Mouse (Mus musculus): ENCODE measurements around the gene Bcl7c. TPM values are rescaled to one million over a fixed set of nuclear protein-coding genes. Genes with fewer than 3 reads are reported as not detected.

Bcl7c gene
- polyA plus RNA-seq, 1 experiment: 94.7 TPM

DNA sequence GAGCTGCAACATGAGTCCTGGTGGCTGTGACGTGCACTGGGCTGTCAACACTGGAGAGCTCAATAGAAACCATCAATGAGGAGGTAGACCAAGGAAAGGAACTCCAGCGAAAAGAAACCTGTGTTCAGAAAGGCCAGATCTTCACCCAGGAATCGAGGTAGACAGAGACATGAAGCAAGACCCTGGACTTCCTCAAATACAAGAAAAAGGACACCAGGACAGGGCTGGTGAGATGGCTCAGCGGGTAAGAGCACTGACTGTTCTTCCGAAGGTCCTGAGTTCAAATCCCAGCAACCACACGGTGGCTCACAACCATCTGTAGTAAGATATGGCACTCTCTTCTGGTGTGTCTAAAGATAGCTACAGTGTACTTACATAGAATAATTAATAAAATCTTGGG lies 9.6 kb upstream of the Bcl7c start:
- Histone ChIP-seq H3K27me3 (ENCODE audit: control insufficient read depth, insufficient read depth, insufficient read length) (no peaks in the 10 kb centered on the region), H3K4me2 (ENCODE audit: low read depth) (no peak overlapping the region), H3ac (ENCODE audit: control insufficient read depth, insufficient read length) (no peak overlapping the region), H3K4me3 (no peak overlapping the region), H3K79me2 (ENCODE audit: control insufficient read depth, insufficient read depth) (no peaks in the 10 kb centered on the region), H3K36me3 (ENCODE audit: control insufficient read depth, insufficient read depth) (no peaks in the 10 kb centered on the region)
- TF ChIP-seq CEBPB (IDR thresholded peaks at IDR 0.05; ENCODE audit: insufficient read depth, poor library complexity, severe bottlenecking) (no peak), SRF (IDR thresholded peaks at IDR 0.05; ENCODE audit: control insufficient read depth, insufficient read length, low read depth) (no peak), MYOG (IDR thresholded peaks at IDR 0.05; ENCODE audit: control insufficient read depth in 1 of 3, insufficient read depth in 1 of 3, insufficient read length in 2 of 3, low read depth in 2 of 3) (no peak), USF1 (IDR thresholded peaks at IDR 0.05; ENCODE audit: low read depth) (no peak), POLR2AphosphoS2 (IDR thresholded peaks at IDR 0.05; ENCODE audit: insufficient read length, low read depth) (no peak), TCF12 (IDR thresholded peaks at IDR 0.05; ENCODE audit: insufficient read depth, poor library complexity, severe bottlenecking) (no peak), E2F4 (IDR thresholded peaks at IDR 0.05; ENCODE audit: insufficient read depth) (no peak), POLR2A (IDR thresholded peaks at IDR 0.05; ENCODE audit: insufficient read length, low read depth) (no peak), MYOD1 (IDR thresholded peaks at IDR 0.05; ENCODE audit: control insufficient read depth in 1 of 3, insufficient read length in 2 of 3, low read depth in 2 of 3) (no peak), REST (IDR thresholded peaks at IDR 0.05; ENCODE audit: insufficient read depth, insufficient read length) (no peak), TCF3 (IDR thresholded peaks at IDR 0.05; ENCODE audit: insufficient read length, low read depth) (no peak), MAX (IDR thresholded peaks at IDR 0.05; ENCODE audit: low read depth) (no peak)

DNA sequence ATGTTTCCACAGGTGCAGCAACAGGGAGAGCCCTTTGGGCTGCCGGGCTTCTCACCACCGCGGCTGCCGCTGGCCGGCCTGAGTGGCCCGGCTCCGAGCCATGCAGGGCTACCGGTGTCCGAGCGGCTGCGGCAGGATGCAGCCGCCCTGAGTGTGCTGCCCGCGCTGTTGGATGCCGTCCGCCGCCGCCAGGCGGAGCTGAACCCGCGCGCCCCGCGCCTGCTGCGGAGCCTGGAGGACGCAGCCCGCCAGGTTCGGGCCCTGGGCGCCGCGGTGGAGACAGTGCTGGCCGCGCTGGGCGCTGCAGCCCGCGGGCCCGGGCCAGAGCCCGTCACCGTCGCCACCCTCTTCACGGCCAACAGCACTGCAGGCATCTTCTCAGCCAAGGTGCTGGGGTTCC lies 8.3 kb upstream of the Bcl7c start:
- TF ChIP-seq MAX (IDR thresholded peaks at IDR 0.05; ENCODE audit: low read depth) (no peak), POLR2AphosphoS2 (IDR thresholded peaks at IDR 0.05; ENCODE audit: insufficient read length, low read depth) (no peak), SRF (IDR thresholded peaks at IDR 0.05; ENCODE audit: control insufficient read depth, insufficient read length, low read depth) (no peak), REST (IDR thresholded peaks at IDR 0.05; ENCODE audit: insufficient read depth, insufficient read length) (no peak), USF1 (IDR thresholded peaks at IDR 0.05; ENCODE audit: low read depth) (no peak), TCF12 (IDR thresholded peaks at IDR 0.05; ENCODE audit: insufficient read depth, poor library complexity, severe bottlenecking) (no peak), TCF3 (IDR thresholded peaks at IDR 0.05; ENCODE audit: insufficient read length, low read depth) (no peak), POLR2A (IDR thresholded peaks at IDR 0.05; ENCODE audit: insufficient read length, low read depth) (no peak)
- no peaks in the 10 kb centered on the region for H3K27me3 ChIP-seq (ENCODE audit: control insufficient read depth, insufficient read depth, insufficient read length)
- no peaks in the 10 kb centered on the region for H3K79me2 ChIP-seq (ENCODE audit: control insufficient read depth, insufficient read depth)
- H3K4me3 ChIP-seq: no peak overlapping the region
- no peak overlapping the region for H3K4me2 ChIP-seq (ENCODE audit: low read depth)
- H3ac ChIP-seq (ENCODE audit: control insufficient read depth, insufficient read length): no peak overlapping the region
- H3K36me3 ChIP-seq (ENCODE audit: control insufficient read depth, insufficient read depth): no peaks in the 10 kb centered on the region

DNA sequence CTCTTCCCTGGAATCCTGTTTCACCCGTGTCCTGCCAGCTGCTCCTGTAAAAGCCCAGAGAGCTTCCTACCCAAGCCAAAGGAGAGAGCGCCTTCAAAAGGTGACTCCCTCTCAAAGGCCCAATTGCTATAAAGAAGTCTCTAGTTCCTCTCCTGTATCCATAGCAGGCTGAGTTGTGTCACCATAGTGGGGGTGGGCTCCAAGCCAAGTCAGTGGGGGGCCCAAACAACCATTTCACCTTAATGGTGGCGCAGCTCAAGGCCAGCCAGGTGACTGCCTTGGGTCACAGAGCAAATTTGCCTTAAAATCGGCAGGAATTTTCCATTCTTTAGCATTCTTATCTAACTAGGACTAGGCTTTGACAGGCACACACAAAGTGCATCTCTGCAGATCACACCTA lies 6.1 kb upstream of the Bcl7c start:
- Histone ChIP-seq H3ac (ENCODE audit: control insufficient read depth, insufficient read length) (no peak overlapping the region), H3K36me3 (ENCODE audit: control insufficient read depth, insufficient read depth) (no peaks in the 10 kb centered on the region), H3K4me2 (ENCODE audit: low read depth) (no peak overlapping the region), H3K4me3 (no peak overlapping the region), H3K27me3 (ENCODE audit: control insufficient read depth, insufficient read depth, insufficient read length) (no peaks in the 10 kb centered on the region), H3K79me2 (ENCODE audit: control insufficient read depth, insufficient read depth) (no peaks in the 10 kb centered on the region)
- TF ChIP-seq MAX (IDR thresholded peaks at IDR 0.05; ENCODE audit: low read depth) (no peak), TCF12 (IDR thresholded peaks at IDR 0.05; ENCODE audit: insufficient read depth, poor library complexity, severe bottlenecking) (no peak), SRF (IDR thresholded peaks at IDR 0.05; ENCODE audit: control insufficient read depth, insufficient read length, low read depth) (no peak), POLR2AphosphoS2 (IDR thresholded peaks at IDR 0.05; ENCODE audit: insufficient read length, low read depth) (no peak), POLR2A (IDR thresholded peaks at IDR 0.05; ENCODE audit: insufficient read length, low read depth) (no peak), CEBPB (IDR thresholded peaks at IDR 0.05; ENCODE audit: insufficient read depth, poor library complexity, severe bottlenecking) (no peak), MYOD1 (IDR thresholded peaks at IDR 0.05; ENCODE audit: control insufficient read depth in 1 of 3, insufficient read length in 2 of 3, low read depth in 2 of 3) (no peak), MYOG (IDR thresholded peaks at IDR 0.05; ENCODE audit: control insufficient read depth in 1 of 3, insufficient read depth in 1 of 3, insufficient read length in 2 of 3, low read depth in 2 of 3) (no peak), TCF3 (IDR thresholded peaks at IDR 0.05; ENCODE audit: insufficient read length, low read depth) (no peak), USF1 (IDR thresholded peaks at IDR 0.05; ENCODE audit: low read depth) (no peak), REST (IDR thresholded peaks at IDR 0.05; ENCODE audit: insufficient read depth, insufficient read length) (no peak), E2F4 (IDR thresholded peaks at IDR 0.05; ENCODE audit: insufficient read depth) (no peak)

DNA sequence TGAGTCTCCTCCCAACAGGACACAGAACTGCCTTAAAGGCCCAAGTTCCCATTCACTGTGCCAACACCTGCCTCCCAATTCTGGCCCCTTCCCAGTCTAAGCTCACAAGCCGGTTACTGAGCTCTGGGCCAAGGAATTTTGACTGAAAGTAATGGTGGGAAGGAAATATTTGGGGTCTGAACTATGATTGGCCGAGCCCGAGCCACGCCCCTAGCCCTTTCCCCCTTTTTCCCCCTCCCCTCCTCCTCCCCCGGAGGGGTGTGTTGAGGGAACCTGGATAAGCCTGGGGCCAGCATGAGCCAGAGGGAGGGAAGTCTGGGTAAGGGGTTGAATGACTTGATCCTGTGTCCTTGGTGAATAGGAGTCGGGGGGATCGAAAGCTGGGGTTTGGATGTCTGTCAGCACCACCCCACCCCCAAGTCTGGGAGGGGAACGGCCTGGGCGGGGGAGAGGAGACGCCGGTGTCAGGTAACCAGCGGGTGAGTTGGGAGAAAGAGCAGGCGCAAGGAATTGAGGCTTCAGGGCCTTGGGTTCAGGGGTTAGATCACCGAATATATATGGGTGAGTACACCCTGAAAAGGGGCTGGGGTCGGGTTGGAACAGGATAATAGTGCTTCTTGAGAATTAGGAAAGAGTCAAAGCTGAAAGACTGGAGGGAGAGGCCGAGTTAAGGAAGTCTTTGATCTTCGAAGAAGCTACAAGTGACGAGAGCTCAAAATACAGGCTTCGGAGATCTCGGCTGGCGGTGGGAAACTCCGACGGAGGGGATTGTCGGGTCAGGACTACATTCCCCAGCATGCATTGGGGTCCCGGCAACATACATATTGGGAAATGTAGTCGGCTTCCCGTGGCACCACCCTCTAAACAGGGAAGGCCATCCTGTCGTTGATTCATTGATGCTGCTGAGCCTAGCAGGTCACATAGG lies 4.0 kb upstream of the Bcl7c start, which contains the start of gene Ctf1:
Ctf1 (plus strand) TSS at position 276 of the 925 bp plus-strand sequence.
- Histone ChIP-seq H3K36me3 (ENCODE audit: control insufficient read depth, insufficient read depth) (no peaks in the 10 kb centered on the region), H3K27me3 (ENCODE audit: control insufficient read depth, insufficient read depth, insufficient read length) (no peaks in the 10 kb centered on the region)

More for the DNA sequence above, 4.0 kb upstream of the Bcl7c start, which contains the start of gene Ctf1:
- TF ChIP-seq MYOG (IDR thresholded peaks at IDR 0.05; ENCODE audit: control insufficient read depth in 1 of 3, insufficient read depth in 1 of 3, insufficient read length in 2 of 3, low read depth in 2 of 3) (peak in 1 of 3 experiments; percentile 1), REST (IDR thresholded peaks at IDR 0.05; ENCODE audit: insufficient read depth, insufficient read length) (no peak), TCF3 (IDR thresholded peaks at IDR 0.05; ENCODE audit: insufficient read length, low read depth) (no peak), POLR2AphosphoS2 (IDR thresholded peaks at IDR 0.05; ENCODE audit: insufficient read length, low read depth) (no peak)
- Histone ChIP-seq H3K4me3 (peak within 1 kb of the TSS; percentile 26), H3K79me2 (ENCODE audit: control insufficient read depth, insufficient read depth) (no peaks in the 10 kb centered on the region), H3K4me2 (ENCODE audit: low read depth) (peak within 1 kb of the TSS; percentile 76), H3ac (ENCODE audit: control insufficient read depth, insufficient read length) (no peak within 1 kb of the TSS)

Measured in myocyte (in vitro differentiated cells).